Comparison of ENCODE assay signal across 18 mouse cellular contexts in the genomic region with DNA sequence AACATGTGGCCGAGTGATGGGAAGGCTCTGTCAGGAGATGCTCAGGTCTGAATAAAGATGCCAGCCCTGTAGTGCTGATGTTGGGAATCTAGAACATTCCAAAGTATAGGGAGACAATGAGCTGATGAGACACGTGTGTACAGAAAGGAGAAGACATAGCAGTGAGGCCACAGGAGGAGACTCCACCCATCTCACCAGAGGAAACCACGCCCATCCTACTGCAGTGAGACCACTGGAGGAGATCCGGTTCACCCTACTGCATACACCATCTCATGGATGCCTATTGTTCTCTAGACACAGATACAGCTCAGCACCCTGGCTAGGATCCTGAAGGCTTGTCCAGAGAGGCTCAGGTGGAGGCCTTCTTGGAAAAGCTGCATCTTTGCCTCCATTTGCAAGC.
DNase-seq lines count a peak whose midpoint lies in the region; ATAC-seq lines count a peak whose summit lies in the region.
"Had no signal": no experiment of that assay in that cellular context is flagged by ENCODE, and none has a peak within 500 bp of the region (broad histone marks: within the 10 kb centered on the region; RNA-seq: fewer than 3 reads in every experiment).

No protein-coding gene starts in this region.

- H3K9me3 ChIP-seq in midbrain, embryonic 15.5 days, result no peaks in the 10 kb centered on the region
- H3K9me3 ChIP-seq: embryonic facial prominence, embryonic 10.5 days; limb, embryonic 13.5 days; stomach, embryonic 15.5 days had no signal

- no peaks in the 10 kb centered on the region for H3K27me3 ChIP-seq in midbrain, embryonic 15.5 days (replicated peaks)
- H3K27me3 ChIP-seq: limb, embryonic 13.5 days; stomach, embryonic 15.5 days had no signal

- no peaks in the 10 kb centered on the region for H3K4me1 ChIP-seq in midbrain, embryonic 15.5 days
- H3K4me1 ChIP-seq: embryonic facial prominence, embryonic 10.5 days; stomach, embryonic 15.5 days had no signal

- intact Hi-C loops in gastrocnemius, postnatal 36 days (cut with DNase I), result no loop called here

- no peak overlapping the region for H3K4me2 ChIP-seq in midbrain, embryonic 15.5 days
- H3K4me2 ChIP-seq: limb, embryonic 13.5 days; stomach, embryonic 15.5 days had no signal

- no peak overlapping the region for H3K9ac ChIP-seq in midbrain, embryonic 15.5 days
- H3K9ac ChIP-seq: limb, embryonic 13.5 days; liver, postnatal 0 days; stomach, embryonic 15.5 days had no signal

- H3K27ac ChIP-seq in midbrain, embryonic 15.5 days, result no peak overlapping the region
- H3K27ac ChIP-seq: embryonic facial prominence, embryonic 10.5 days; hindbrain, postnatal 0 days; kidney, postnatal 0 days; limb, embryonic 13.5 days; stomach, embryonic 15.5 days had no signal

- no peak overlapping the region for H3K4me3 ChIP-seq in midbrain, embryonic 15.5 days
- H3K4me3 ChIP-seq: embryonic facial prominence, embryonic 10.5 days; limb, embryonic 13.5 days; stomach, embryonic 15.5 days had no signal

- peak; percentile 48 to 60 for DNase-seq in spleen, postnatal 36 days (ENCODE audit: low spot score in 2 of 2)
- DNase-seq in spleen, adult 12 weeks (ENCODE audit: low spot score), result no peak
- peak; percentile 44 for DNase-seq in induced T-regulatory cell, adult 2 months (ENCODE audit: low read depth)
- DNase-seq in cerebellum, adult 11 months, result no peak
- no peak for DNase-seq in gastrocnemius, postnatal 36 days
- DNase-seq: cerebellum, adult 9-10 months; heart, adult 11 months; liver, postnatal 0 days; midbrain, embryonic 14.5 days; right cerebral cortex, postnatal 14 days had no signal

- peak; percentile 71 for ATAC-seq in neutrophil, adult 5-6 weeks (ENCODE audit: extremely low read depth, insufficient number of reproducible peaks, low FRiP score, poor library complexity, severe bottlenecking)
- no peak for ATAC-seq in frontal cortex, adult (ENCODE audit: low TSS enrichment)
- no peak for ATAC-seq in midbrain, embryonic 15.5 days (replicated peaks)
- ATAC-seq: hindbrain, postnatal 0 days; liver, postnatal 0 days had no signal

- WGBS in midbrain, embryonic 15.5 days, result 80% methylated on average over 4 of the region's 4 CpGs

- H3K36me3 ChIP-seq in midbrain, embryonic 15.5 days (replicated peaks), result no peaks in the 10 kb centered on the region
- H3K36me3 ChIP-seq: embryonic facial prominence, embryonic 10.5 days; limb, embryonic 13.5 days; stomach, embryonic 15.5 days had no signal

Comparison
In these comparisons a context has a peak if more than half of its experiments do, and no peak if none do; other contexts are left out.
1. DNase-seq: peak in spleen, postnatal 36 days (2 of 2) and induced T-regulatory cell, adult 2 months (single experiment); none in spleen, adult 12 weeks (single experiment), cerebellum, adult 11 months (single experiment) and gastrocnemius, postnatal 36 days (0 of 2).